Mouse (Mus musculus): Measurements from ENCODE around the gene Rnf217.
A peak's percentile ranks its signal among the peaks of the same experiment; 100 is the strongest.

Rnf217 gene

DNA sequence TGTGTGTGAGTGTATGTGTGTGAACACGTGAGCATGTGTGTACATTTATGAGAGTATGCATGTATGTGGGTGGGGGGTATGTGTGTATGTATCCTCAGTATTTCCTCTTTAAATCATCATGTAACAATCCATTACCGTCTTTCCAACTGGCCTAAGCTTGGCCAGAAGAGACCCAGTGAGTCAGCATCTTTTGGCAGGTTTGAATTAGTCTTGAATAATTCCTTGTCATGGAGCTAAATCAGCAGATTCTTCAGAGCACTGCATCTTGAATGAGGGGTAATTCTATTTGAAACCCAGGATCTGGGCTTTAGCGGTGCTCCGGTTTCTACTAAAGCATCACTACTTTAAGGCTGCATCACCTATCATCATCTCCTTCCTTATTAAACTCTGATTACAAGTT, 55.7 kb downstream of the Rnf217 start:
- no peak for DNase-seq

DNA sequence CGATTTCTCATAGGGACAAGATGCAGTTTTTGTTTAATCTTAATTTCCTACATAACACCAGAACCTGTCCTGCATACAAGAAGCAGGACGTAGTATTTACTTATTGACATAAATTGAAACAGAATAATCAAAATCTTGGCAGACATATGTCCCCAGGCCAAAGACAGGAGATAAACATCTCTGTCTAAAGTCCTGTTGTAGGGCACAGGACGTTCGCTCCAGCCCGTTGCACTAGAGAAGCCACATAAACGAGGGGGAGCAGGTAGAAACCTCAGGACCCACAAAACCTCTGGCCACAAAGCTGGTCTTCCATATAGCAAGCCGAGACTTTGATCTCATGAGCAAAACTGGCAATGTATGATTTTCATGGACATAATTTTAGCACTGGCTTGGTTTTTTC, 57.1 kb downstream of the Rnf217 start:
- DNase-seq = no peak

DNA sequence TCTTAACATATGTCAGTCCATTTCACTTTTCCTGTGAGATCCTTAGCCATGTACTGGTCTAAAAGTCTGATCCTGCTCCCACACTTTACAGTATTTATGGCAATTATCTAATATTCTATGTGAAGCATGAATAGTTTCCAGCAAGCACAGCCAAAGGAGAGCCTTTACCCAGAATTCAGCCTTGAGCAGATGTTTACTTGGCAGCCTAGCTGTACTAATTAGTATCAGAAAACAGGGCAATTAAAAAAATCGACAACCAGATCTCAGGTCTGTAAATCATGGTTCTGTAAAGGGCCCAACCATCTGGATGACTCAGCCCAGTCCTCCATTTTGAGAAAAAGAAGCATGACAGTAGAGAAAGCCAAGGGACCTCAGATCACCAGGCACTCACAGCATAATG, 57.6 kb downstream of the Rnf217 start:
- no peak for DNase-seq

DNA sequence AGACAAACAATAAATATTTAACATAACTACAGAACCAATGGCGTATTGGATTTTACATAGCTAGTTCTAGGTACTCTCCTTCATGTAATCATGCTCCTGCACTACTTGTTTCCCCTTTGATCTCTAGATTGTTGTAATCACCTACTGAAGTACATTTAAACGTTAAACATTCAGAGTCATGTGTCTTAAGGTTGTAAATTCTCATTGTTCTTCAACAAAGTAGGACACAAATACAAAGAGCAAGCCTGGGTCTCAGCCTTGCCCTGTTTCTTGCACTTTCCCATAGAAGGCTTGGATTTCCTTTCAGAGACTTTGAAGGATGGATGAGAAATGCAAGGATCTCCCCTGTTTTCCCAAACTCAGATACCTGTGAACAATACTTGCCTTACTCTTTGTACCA, 61.8 kb downstream of the Rnf217 start:
- DNase-seq = no peak

DNA sequence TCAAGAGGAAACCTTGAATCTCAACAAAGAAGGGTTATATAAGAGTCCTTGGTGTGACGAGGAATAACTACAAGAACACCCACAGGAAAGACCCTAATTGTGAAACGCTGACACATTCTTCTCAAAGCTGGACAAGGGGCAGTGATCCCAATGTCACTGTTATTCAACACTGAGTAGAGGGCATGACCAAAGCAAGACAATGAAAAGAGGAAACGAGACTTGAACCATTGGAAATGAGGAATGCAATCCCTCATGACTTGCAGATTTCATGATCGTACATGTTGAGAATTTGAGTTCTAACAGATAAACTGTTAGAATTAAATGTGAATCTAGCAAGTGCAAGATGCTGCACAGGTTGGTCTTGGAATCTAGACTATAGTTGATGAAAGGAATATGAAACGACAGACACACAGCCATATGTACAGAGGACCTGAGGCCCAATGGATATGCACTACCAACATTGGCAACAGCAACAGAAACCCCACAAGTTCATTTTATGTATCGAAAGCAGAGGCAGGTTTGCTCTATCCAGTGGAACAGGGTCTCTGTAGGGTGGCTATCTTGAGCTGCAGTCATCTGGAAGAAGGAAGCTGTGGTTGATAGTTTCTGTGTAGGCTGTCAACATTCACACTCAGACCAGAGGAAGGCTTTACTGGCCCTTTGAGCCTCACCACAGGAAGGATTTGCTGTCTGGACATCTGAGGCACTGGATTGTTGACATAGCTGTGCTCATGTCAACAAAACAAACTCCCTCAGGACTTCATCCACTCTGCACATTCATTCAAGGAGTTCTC, 64.6 kb downstream of the Rnf217 start:
- no peak for DNase-seq

DNA sequence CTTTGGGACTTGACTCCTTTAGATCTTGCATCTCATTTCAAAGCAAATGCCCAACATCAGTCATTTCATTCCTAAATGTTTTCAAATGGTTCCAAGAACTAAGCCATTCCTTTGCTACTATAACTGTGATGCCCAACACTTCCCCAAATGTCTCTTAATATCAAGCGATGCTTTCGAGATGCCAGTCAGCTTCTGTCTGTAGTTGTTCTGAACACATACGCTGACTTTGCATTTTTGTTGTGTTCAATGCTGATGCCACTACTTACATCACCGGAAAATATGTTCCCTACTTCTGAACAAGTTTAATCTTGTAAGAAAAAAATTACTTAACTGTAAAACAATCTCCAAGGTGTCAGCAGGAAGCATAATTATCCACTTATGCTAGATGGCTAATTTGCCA, 68.5 kb downstream of the Rnf217 start:
- DNase-seq = no peak

DNA sequence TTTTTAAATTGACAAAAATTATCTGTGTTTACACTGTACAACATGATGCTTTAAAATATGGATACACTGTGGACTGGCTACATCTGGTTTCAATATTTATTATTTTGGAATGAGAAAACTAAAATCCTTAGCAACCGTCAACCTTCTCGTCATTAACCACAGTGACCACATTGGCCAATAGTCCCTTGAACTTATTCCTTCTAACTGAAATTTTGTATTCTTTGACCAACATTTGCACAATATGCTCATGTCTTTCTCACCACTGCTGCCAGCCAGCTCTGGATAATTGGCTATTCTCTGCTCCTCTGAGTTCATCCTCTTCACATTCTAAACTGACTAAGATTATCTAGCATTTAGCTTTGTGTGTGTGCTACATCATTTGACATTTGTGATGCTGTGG, 69.6 kb downstream of the Rnf217 start:
- no peak for DNase-seq

DNA sequence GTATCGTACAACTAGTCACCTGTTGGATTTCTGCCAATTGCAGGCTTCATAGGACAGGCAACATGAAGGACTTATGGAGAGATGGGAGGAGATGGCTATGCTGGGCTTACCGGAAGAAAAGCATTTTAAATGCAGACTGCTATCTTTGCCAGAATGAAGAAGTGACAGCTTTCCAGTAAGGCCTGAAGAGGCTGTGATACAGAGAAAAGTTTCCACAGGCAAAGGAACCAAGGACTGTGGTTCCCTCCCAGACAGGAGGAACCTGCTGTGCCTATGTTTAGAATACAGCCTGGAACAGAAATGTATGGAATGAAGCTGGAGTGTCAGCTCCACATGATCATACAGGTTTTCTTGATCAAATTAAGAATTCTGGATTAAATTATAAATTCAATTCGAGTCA, 70.3 kb downstream of the Rnf217 start:
- DNase-seq = no peak

DNA sequence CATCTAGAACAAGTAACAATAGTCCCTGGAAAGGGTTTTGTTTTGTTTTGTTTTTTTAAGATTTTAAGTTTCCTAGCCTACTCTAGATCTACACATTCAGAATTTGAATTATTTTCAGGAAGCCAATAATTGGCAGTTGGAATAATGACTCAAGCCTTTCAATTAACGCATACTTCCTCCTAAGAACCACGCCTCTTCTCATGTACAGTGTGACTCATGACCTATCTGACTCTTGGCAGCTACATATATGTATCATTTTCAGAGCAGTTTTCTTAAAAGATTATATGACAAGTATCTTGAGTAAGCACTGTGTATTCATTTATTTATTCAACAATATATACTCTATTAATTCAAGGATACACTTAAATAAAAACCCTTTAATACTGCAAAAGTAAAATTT, 70.7 kb downstream of the Rnf217 start:
- DNase-seq = no peak

DNA sequence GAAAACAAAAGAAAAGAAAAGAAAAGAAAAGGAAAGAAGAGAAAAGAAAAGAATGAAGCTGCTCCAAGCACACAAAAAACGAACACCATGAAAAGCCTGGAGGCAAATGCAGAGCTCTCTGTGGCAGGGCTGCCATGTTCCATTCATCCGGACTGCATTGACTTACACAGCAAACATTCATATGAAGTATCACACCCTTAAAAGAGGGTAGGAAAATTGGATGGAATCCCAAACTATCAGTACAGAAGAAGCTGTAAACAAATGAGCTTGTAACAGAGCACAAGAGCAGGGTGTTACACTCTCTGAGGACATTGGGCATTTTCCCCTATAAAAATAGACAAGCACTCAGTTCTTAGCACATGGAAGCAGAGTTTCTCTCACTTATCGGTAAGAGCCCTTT, 71.8 kb downstream of the Rnf217 start:
- DNase-seq = no peak

DNA sequence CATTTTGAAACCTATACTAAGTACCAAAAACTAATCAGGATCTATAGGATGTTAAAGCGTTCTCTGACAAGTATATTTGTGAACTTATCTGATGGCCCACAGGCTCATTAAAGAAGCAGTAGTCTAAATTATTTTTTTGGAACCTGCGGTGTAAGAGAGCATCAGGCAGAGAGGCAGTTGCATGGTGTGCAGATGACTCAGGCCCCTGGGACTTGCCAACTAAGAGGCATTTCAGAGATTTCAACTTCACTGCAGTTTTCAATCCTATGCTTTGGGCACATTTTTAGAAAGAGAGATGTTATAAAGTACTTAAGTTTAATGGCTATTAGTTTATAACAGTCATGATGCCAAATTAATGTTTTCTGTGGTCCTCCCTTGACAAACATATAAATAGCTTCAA, 73.9 kb downstream of the Rnf217 start:
- DNase-seq = no peak

DNA sequence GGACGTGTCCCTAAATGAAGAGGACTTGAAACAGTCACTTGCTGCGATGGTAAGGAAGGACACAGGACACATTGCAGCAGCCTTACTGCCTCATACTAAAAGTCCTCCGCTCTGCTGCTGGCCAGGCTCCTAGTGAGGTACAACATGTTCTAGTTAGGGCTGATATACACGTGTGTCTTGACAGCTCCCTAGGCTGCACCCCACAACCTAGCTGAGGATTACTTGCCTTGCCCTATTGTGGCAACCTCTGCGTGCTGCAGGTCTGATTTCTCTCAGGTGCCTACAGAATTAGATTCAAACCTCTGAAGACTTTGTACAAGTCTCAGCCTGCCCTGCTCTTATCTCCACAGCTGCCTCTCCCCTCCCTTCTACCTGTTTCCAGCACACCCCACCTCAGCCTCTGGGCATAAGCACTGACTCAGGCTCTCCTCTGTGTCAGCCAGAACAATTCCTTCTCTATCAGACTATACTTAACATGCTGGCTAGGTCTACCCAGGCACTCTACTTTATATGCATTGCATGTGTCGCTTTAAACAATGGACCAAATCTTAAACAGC, 75.6 kb downstream of the Rnf217 start:
- no peak for DNase-seq

DNA sequence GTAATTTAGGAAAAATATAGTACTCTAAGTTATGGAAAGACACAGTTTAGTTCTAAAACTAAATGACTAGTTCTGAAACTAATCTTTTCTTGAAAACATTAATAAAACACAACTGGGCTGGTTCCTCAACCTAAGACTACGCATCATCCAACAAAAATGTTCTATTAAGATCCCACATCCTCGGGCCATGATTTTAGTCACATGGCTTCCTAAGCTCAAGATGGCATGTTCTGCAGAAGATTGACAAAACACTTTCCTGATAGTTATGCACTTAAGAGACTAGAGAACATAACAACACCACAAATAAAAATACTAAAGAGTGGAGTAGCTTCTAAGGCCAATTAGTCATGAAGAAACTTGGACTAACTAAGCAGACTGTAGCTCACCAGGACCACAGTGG, 76.2 kb downstream of the Rnf217 start:
- no peak for DNase-seq

DNA sequence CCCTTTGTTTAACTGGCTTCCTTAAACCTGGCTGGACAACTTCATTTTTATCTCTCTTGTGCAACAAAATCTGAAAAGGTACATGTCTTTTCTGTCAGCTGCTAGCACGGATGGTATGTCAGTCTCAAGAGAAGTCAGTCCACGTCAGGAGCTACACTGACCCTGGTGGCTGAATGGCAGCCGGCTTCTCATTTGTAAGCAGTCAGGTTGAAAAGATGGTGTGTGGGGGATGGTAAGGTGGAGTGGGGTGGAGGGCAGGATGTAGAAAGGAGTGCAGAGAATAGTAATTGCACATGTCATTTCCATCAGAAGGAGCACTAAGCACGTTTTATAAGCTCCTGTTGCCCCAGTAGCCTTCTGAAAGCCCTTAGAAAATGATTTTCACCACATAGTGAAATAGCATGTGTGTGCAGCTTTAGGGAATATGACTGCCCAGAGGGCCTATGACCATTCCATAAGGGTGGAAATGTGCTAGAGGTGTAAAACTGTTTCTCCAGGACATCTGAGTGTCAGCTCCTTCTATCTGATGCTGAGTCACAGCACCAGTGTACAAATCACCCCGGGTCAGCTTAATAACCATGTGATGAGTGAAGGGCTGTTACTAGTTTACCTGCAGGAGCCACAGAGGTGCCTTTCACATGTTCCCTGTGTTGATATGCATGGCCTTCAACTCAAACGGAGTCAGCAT, 80.5 kb downstream of the Rnf217 start:
- no peak for DNase-seq

DNA sequence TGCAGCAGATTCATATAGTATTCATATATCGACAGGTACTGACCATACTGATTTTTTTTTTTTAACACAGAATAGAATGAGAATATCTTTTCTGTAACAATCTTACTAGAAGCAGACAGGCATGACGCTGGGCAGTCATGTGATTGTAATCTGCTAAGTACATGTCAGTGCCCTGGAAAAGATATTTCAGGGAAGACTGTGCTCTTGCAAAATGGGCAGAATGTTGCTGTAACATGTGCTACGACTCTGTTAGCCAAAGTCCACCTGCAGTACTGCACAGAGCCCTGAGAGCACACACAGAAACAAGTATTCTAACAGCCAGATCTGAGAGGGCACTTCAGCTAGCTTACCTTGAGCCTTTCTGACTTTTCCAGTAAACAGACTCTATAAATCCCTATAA, 83.3 kb downstream of the Rnf217 start:
- DNase-seq = no peak

DNA sequence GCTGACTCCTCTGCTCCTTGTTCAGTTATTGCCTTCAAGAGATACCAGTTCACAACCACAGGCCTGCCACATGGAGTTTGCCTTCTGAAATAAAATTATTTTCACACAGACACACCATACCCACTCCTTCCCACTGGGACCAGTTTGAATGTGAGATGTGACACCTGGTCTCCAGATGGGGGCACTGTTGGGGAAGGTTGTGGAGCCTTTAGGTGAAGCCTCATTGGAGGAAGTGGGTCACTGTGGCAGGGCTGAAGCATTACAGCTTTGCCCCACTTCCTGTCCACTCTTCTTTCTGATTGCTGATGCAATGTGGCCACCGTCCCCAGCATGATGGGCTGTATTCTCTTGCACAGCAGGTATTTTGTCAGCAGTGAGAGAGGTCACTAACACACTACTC, 89.6 kb downstream of the Rnf217 start:
- peak; percentile 60 for DNase-seq

DNA sequence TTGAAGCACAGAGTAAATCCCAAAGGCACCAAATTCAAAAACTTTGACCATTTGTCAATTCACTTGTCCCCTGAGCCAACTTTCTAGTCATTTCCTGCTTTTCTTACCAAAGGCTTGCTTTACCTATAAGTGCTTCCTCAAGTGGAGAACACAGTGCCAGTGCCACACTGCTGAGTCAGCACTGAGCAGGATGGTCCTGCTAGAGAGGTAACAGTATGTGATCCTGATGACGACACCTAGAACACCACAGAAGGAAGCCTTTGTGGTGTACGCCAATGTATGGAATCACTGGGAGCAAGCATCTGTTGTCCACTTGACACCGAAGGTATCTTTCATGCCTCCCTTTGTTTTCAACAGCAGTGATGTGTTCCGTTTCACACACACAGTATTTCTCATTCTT, 90.8 kb downstream of the Rnf217 start:
- no peak for DNase-seq

DNA sequence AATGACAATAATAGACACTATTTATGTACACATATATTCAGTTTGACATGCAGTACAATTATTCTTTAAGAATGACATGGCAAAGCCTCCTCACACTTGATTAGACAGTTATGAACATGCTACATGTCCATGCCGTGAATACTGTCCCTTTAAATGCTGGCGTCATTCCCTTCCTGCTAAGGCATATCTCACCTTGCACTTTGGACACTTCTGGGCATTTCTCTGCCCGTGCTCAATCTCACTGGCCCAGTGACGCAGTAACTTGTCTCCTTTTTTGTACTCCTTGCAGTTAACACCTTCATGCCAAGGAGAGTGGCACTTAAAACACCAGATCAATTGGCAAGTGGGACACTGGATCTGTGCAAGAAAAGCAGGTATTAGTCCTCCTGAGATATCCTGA, 91.8 kb downstream of the Rnf217 start:
- DNase-seq = no peak

DNA sequence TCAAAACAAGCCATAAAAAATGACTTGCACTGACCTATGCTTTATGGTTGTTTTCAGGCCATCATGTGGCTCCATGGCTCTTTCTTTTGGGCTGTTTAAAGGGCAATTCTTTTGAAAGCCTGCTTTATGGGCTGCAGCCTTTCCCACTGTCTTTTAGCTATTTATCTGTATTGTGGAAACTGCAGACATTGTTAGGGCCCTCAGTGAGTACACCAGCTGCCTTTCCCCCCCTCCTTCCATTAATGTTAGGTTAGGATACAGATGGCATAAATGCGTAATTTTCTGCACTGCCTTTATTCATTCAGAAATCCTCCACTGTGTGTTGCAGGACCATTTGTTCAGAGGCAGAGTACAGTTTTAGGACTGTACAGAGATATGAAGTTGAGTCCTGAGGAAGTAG, 93.1 kb downstream of the Rnf217 start:
- DNase-seq = no peak

DNA sequence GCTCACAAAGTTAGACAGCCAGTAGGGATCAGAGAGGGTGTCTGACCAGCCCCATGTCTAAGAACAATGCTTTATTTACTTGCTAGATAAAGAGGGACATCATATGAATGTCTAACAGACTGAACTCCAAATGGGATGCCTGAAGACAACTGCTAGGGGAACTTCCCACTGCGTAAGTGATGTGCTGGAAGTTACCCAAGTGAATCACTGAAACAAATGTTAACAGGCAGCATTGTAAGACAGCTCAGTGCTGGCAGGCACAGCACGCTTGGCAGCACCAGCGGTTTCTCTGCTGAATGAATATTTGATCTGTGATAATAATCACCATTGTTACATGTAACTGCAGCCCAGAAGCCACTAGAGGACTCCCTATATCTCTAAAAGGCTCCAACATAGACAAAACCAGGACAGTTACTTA, 104.8 kb downstream of the Rnf217 start:
- peak; percentile 77 for DNase-seq

DNA sequence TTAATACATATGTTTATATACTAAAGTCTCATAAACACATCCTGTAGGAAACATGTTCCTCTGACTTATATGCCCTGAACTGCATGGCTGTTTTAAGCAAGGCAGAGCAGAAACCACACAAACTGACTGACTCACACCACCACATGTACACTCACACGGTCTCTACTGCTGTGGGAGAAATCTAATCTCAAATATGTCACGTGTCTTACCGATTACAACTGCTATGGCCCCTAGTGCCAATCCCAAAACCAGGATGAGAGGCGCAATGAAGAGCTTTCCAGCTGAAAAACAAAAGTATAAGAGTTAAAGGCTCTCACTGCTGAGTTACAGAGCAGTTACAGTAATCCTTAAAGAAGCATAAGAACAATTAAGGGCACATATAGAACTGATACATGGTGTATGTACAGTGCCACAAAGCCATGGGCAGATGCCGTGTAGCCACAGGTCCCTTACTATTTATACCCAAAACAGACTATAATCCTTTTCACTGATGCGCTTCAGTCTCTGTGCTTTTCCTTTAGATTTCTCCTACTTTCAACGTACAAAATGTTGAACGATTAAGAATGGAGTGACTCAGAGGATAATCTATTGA, 105.3 kb downstream of the Rnf217 start:
- DNase-seq = no peak

DNA sequence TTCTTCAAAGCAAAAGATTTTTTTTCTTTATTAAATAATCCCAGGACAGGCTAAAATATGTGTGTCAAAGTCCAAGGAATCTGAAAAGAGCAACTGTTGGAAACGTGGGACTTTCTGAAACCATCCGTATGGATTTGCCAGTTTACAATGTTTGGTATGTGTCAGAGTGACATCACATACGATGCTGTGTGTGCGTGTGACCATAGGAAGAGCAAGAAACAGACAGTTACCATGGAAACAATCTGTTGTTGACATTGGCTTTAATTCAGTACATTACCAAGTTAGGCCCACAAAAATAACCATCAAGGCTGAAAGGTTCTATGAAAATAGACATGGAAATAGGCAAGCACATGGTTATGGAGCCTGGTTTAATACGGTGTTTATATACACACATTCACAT, 107.3 kb downstream of the Rnf217 start:
- DNase-seq = no peak

DNA sequence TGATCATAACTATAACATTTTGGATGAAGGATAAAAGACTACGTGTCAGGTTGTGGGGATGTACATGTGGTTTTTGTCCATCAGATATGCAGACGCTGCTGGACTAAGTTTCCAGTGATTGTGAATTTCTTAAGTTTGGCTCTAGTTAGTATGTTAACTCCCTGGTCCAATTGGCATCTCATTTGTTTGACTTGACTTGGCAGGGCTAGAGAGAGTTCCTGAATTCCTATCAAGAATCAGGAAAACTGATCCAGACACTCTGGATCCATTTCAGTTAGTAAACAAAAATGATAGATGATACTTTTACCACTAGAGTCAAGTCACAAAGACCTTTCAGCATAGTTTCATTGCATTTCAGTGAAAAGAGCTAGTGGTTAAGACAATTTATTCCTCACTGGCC, 112.1 kb downstream of the Rnf217 start:
- peak; percentile 12 for DNase-seq

DNA sequence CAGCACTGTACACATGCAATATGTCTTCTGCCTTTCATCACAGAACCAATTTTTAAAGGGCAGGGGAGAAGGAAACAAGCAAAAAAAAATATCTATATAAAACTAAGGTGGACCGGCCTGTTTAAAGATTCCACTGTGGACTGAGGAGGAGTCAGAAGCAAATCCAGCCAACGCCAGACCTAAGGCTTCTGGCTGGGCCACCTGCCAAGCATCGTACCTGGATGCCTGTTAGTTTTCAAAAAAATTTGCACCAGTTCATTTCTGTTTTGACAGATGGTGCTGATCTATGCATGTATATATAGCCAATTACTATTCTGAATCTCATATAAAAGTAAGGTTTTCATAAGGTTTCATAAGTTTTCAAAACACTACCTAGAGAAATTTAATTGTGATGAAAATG, 113.2 kb downstream of the Rnf217 start:
- DNase-seq = no peak

All from lung, postnatal 36 days (tissue).